Mouse (Mus musculus) midbrain, postnatal 0 days (tissue): ENCODE data around the gene Cabs1. TPM values are rescaled to one million over a fixed set of nuclear protein-coding genes. Genes with fewer than 3 reads are reported as not detected.

Experiments used
- ATAC-seq: fragments of 200-750 bp; cut with Nextera tagmentation; 2 replicates; pipeline ENCODE4 v1.8.0; 2017; ENCODE audit warnings: moderate number of reproducible peaks, mild to moderate bottlenecking, moderate TSS enrichment, moderate library complexity; ENCODE audit not compliant: low FRiP score
- DNase-seq: peaks from one replicate; pipeline ENCODE4 v3.0.0-alpha.2; 2015; ENCODE audit warnings: low spot score
- H3K27ac ChIP-seq: fragments of 300-500 bp; sonication (generic); 2 replicates; pipeline ENCODE4 v1.5.1; 2014; ENCODE audit warnings: low read depth, mild to moderate bottlenecking, low read length, mixed read lengths
- H3K27me3 ChIP-seq: fragments of 300-500 bp; sonication (generic); 2 replicates; pipeline ENCODE4 v1.6.1; 2014; ENCODE audit warnings: low read length, control low read depth, mixed read lengths; ENCODE audit not compliant: insufficient read depth
- H3K36me3 ChIP-seq: fragments of 300-500 bp; sonication (generic); 2 replicates; pipeline ENCODE4 v1.6.1; 2014; ENCODE audit warnings: low read length, control low read depth, mixed read lengths; ENCODE audit not compliant: insufficient read depth
- H3K4me1 ChIP-seq: fragments of 300-500 bp; sonication (generic); 2 replicates; pipeline ENCODE4 v1.6.1; 2014; ENCODE audit warnings: mild to moderate bottlenecking, control low read depth, antibody characterized with exemption, low read length, mixed read lengths; ENCODE audit not compliant: insufficient read depth
- H3K4me2 ChIP-seq: fragments of 300-500 bp; sonication (generic); 2 replicates; pipeline ENCODE4 v1.6.1; 2014; ENCODE audit warnings: low read depth, mild to moderate bottlenecking, low read length, mixed read lengths; ENCODE audit not compliant: poor library complexity, severe bottlenecking
- H3K4me3 ChIP-seq: fragments of 300-500 bp; sonication (generic); 2 replicates; pipeline ENCODE4 v1.5.1; 2014; ENCODE audit warnings: low read depth, mild to moderate bottlenecking, low read length, moderate library complexity
- H3K9ac ChIP-seq: fragments of 300-500 bp; sonication (generic); replicated peaks from 2 replicates; pipeline ENCODE4 v1.6.1; 2014; ENCODE audit warnings: mild to moderate bottlenecking, low read length, moderate library complexity, mixed read lengths; ENCODE audit not compliant: poor library complexity, severe bottlenecking
- H3K9me3 ChIP-seq: fragments of 300-500 bp; sonication (generic); 2 replicates; pipeline ENCODE4 v1.6.1; 2016; ENCODE audit warnings: low read length, control low read depth
- CTCF ChIP-seq: IDR thresholded peaks from 2 replicates; pipeline ENCODE4 v1.5.1; 2016; ENCODE audit warnings: antibody characterized with exemption, mild to moderate bottlenecking
- WGBS: fragments of 180-500 bp; shearing (Covaris S2); extraction: QIAGEN DNeasy Blood & Tissue Kit; methylation state at CpG from one replicate; pipeline ENCODE4 v1.1.7; 2014; 5-methylcytosine and 5-hydroxymethylcytosine counted together
- polyA plus RNA-seq: library from polyadenylated mRNA; unstranded; fragments of >200 nt; fragmentation: Nextera tagmentation; extraction: Ambion mirVana; gene quantifications from 2 replicates; pipeline ENCODE4 v1.2.1, GENCODE M21; 2015
- total RNA-seq: library from RNA; depleted of rRNA; stranded (reverse); fragments of >200 nt; gene quantifications from 2 replicates; pipeline ENCODE4 v1.2.3, GENCODE M21; 2014; rRNA removed

Gene Cabs1
- total and polyA plus RNA-seq, 2 experiments from 2014 or later: not detected

DNA sequence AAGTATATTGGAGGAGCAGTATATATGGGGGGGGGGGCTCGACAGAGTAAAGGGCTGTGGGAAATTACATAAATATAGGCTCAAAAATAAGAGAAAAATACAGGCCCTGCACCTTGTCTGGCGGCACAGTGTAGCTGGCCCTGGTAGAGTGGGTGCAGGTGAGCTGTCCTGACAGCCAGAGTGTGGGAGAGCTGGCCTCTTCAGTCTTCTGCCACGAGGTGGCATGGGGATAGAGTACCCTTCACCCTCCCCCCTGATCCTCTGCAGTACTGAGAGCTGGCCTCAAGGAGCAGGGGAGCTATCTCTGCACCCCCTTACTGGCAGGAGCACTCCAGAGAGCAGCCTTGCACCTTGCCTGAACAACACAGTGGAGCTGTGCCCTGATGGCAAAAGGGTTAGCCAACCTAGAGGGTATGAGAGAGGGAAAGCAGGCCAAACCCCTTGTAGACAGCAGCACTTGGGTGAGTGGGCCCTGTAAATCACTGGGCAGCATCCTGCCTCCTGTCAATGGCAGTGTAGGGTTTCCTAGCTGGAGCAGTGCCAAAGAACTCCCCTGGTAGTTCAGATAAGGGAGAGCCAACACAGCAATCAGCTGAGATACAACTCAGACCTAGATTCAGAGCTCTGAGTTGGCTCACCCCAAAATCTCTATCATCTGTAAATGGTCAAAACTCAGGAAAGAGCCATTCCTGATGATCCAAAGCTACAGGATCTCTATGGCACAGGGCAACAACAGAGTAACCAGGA is 3.4 kb downstream of the Cabs1 start:
- Histone ChIP-seq H3K4me1 (no peaks in the 10 kb centered on the region), H3K27ac (no peak overlapping the region), H3K4me2 (no peak overlapping the region), H3K36me3 (no peaks in the 10 kb centered on the region), H3K4me3 (no peak overlapping the region), H3K9ac (no peak overlapping the region), H3K9me3 (no peaks in the 10 kb centered on the region), H3K27me3 (no peaks in the 10 kb centered on the region)
- no peak for DNase-seq
- no peak for ATAC-seq
- TF ChIP-seq CTCF: no peak
- WGBS: 63% methylated on average over 3 of the region's 3 CpGs

DNA sequence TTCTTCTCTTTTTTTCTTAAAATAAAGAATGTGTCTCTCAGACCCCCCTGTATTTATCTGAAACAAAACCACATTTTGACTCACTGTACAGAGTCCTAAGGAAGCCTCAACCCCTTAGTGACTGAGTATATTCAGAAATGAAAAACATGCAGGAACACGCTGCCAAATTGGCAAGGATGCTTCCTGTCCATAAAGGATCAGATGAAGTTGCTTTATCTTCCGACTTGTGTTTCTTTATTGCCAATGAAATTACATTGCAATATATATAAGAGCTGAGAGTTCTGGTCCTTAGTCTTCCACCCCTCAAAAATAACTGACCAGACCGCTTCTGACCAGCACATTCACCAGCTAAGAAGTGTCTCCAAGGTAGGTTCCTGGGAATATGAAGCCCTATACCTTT is 23.0 kb downstream of the Cabs1 start, which contains the start of gene Smr3a:
Smr3a (plus strand) TSS at position 301 of the 400 bp plus-strand sequence.
- WGBS: 91% methylated on average over 3 of the region's 3 CpGs
- no peak for ATAC-seq

DNA sequence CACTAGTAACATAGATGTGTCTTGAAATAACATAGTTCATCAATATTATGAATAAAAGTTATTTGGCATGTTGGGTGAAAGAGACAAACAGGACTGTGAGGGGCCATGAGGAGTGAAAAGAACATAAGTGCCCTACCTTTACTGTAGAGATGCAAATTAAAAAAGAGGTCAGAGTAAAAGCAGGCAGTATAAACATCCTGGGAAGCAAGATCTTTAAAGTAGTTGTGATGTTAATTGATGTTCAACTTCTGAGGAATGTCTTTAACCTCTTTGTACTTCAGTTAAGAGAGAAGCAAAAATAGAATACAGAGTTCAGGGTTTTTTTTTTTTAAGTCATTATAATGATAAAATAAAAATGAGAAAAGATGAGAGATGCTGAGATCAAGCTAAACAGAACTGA is 26.0 kb downstream of the Cabs1 start:
- H3K4me3 ChIP-seq: no peak overlapping the region
- H3K36me3 ChIP-seq: no peaks in the 10 kb centered on the region
- no peaks in the 10 kb centered on the region for H3K27me3 ChIP-seq
- H3K4me1 ChIP-seq: no peaks in the 10 kb centered on the region
- H3K9me3 ChIP-seq: no peaks in the 10 kb centered on the region
- H3K9ac ChIP-seq: no peak overlapping the region
- no peak for TF ChIP-seq CTCF
- ATAC-seq (no peak), DNase-seq (no peak)
- H3K27ac ChIP-seq: no peak overlapping the region
- no peak overlapping the region for H3K4me2 ChIP-seq

More for the DNA sequence above, 23.0 kb downstream of the Cabs1 start, which contains the start of gene Smr3a:
- H3K9ac ChIP-seq: no peak within 1 kb of the TSS
- H3K4me2 ChIP-seq: no peak within 1 kb of the TSS
- H3K27ac ChIP-seq: no peak within 1 kb of the TSS
- H3K27me3 ChIP-seq: no peaks in the 10 kb centered on the region
- H3K4me1 ChIP-seq: no peaks in the 10 kb centered on the region
- DNase-seq: no peak
- no peaks in the 10 kb centered on the region for H3K9me3 ChIP-seq
- H3K4me3 ChIP-seq: no peak within 1 kb of the TSS
- H3K36me3 ChIP-seq: no peaks in the 10 kb centered on the region
- no peak for TF ChIP-seq CTCF

Other genes starting within 250 kb of the Cabs1 start
- gene Csn1s2a, start 204.9 kb upstream of the Cabs1 start, total RNA-seq: not detected in 2 replicates
- gene Csn1s2a, start 204.9 kb upstream of the Cabs1 start, polyA plus RNA-seq: not detected in 2 replicates
- gene Csn1s2b, start 171.4 kb upstream of the Cabs1 start, total RNA-seq: not detected in 2 replicates
- gene Csn1s2b, start 171.4 kb upstream of the Cabs1 start, polyA plus RNA-seq: not detected in 2 replicates
- gene Prr27, start 153.8 kb upstream of the Cabs1 start, total RNA-seq: not detected in 2 replicates
- gene Prr27, start 153.8 kb upstream of the Cabs1 start, polyA plus RNA-seq: not detected in 2 replicates
- not detected in 2 replicates for gene Odam, start 94.4 kb upstream of the Cabs1 start, total RNA-seq
- gene Odam, start 94.4 kb upstream of the Cabs1 start, polyA plus RNA-seq: not detected in 2 replicates
- not detected in 2 replicates for gene Csn3, start 53.9 kb upstream of the Cabs1 start, total RNA-seq
- not detected in 2 replicates for gene Csn3, start 53.9 kb upstream of the Cabs1 start, polyA plus RNA-seq
- gene 2310003L06Rik, start 10.0 kb upstream of the Cabs1 start, total RNA-seq: 0.33 TPM in 1 of 2 replicates, not detected in the other
- 0.12 and 0.17 TPM in 2 replicates for gene 2310003L06Rik, start 10.0 kb upstream of the Cabs1 start, polyA plus RNA-seq
- not detected in 2 replicates for gene Gm28434, start 9.9 kb upstream of the Cabs1 start, total RNA-seq
- not detected in 2 replicates for gene Gm28434, start 9.9 kb upstream of the Cabs1 start, polyA plus RNA-seq
- gene Smr3a, start 23.1 kb downstream of the Cabs1 start, total RNA-seq: not detected in 2 replicates
- 0.38 TPM in 1 of 2 replicates, not detected in the other for gene Smr3a, start 23.1 kb downstream of the Cabs1 start, polyA plus RNA-seq
- gene Smr2, start 107.1 kb downstream of the Cabs1 start, total RNA-seq: not detected in 2 replicates
- gene Smr2, start 107.1 kb downstream of the Cabs1 start, polyA plus RNA-seq: not detected in 2 replicates
- gene Gm11116, start 132.1 kb downstream of the Cabs1 start, total RNA-seq: not detected in 2 replicates
- gene Gm11116, start 132.1 kb downstream of the Cabs1 start, polyA plus RNA-seq: not detected in 2 replicates
- not detected in 2 replicates for gene Gm11115, start 174.7 kb downstream of the Cabs1 start, total RNA-seq
- gene Gm11115, start 174.7 kb downstream of the Cabs1 start, polyA plus RNA-seq: not detected in 2 replicates